Mouse (Mus musculus): ENCODE data around the gene Ly6g6d.

- TF ChIP-seq CTCF (IDR thresholded peaks at IDR 0.05; ENCODE audit: insufficient read depth, low read depth, low read length) (no peak), POLR2A (IDR thresholded peaks at IDR 0.05; ENCODE audit: insufficient read depth, low read depth, low read length) (no peak)
These were observed 12.6 kb downstream of the Ly6g6d start, which contains the start of gene Ly6g6c for GRCm38 (mm10) chr17:35064951-35065947.

All from olfactory bulb, adult 2 months (tissue).